Mouse (Mus musculus) liver, adult 2 months (tissue): ENCODE results near the gene Lgi1.

ENCODE experiments used
- CTCF ChIP-seq: fragments of 200-500 bp; IDR thresholded peaks from 2 replicates; pipeline ENCODE4 v1.5.1; 2011; ENCODE audit warnings: low read depth, low read length, control low read depth
- POLR2A ChIP-seq: fragments of 200-500 bp; IDR thresholded peaks from 2 replicates; pipeline ENCODE4 v1.6.1; 2011; ENCODE audit warnings: low read length, control low read depth; ENCODE audit not compliant: insufficient read depth; ENCODE audit errors: extremely low read depth

DNA sequence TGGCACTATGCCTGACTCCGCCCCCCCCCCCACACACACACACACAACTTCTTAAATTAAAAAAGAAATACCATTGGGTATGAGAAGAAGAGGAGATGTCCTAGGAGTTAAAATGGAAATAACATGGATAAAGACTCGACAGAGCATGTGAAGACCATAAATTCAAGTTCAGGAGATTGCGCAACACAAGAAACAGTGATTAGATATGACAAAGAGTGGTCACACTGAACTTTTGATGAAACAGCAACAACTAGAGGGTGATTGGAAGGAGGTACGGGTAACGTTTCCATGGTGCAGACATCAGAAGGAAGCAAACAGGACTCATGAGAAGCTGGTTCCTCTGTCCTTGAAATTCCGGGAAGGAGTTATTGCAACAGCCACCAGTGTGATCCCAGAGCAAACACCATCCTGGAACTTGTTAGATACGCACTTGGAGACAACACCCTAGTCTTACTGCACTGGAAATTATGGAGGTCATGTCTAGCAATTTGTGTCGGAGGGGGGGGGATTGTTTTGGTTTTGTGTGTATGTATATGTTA, 22.0 kb upstream of the Lgi1 start:
- no peak for TF ChIP-seq POLR2A
- no peak for TF ChIP-seq CTCF
